Mouse (Mus musculus): ENCODE measurements around the gene Tatdn2. TPM values are rescaled to one million over a fixed set of nuclear protein-coding genes. Genes with fewer than 3 reads are reported as not detected.

The Tatdn2 gene
- 1.1 and 1.6 TPM in 2 replicates for polyA plus RNA-seq (2015; fragmentation: Nextera tagmentation; extraction: Ambion mirVana)

- peak within 1 kb of the TSS; percentile 70 for H3K27ac ChIP-seq (ENCODE audit: low read length)
- H3K36me3 ChIP-seq (ENCODE audit: control insufficient read depth, insufficient read depth), result peaks cover 3% of the 10 kb centered on the region; the same call in 1 of the 2 replicates
- H3K4me3 ChIP-seq (replicated peaks; ENCODE audit: low read length), result peak within 1 kb of the TSS; percentile 88
- H3K4me2 ChIP-seq (ENCODE audit: low read length), result peak within 1 kb of the TSS; percentile 96
- peak; percentile 100 for ATAC-seq
- H3K9me3 ChIP-seq (ENCODE audit: control insufficient read depth, low read length), result no peaks in the 10 kb centered on the region
- peak within 1 kb of the TSS; percentile 82 for H3K9ac ChIP-seq (replicated peaks; ENCODE audit: low read depth, low read length)
- peaks cover 22% of the 10 kb centered on the region for H3K4me1 ChIP-seq (replicated peaks; ENCODE audit: control insufficient read depth, insufficient read depth, low read length)
- H3K27me3 ChIP-seq (replicated peaks; ENCODE audit: control insufficient read depth, insufficient read depth, low read length), result no peaks in the 10 kb centered on the region
- WGBS, result under 1% methylated on average over 54 of the region's 58 CpGs
Observed at GRCm38 (mm10) chr6:113696582-113697221, at the start of gene Tatdn2. Gene Tatdn2, plus strand, starts transcription at chr6:113697050.

GRCm38 (mm10) chr6:113649346-113650196 lies 47.3 kb upstream of the Tatdn2 start:
- no peak overlapping the region for H3K27ac ChIP-seq (ENCODE audit: low read length)
- H3K9me3 ChIP-seq (ENCODE audit: control insufficient read depth, low read length), result no peaks in the 10 kb centered on the region
- no peak overlapping the region for H3K9ac ChIP-seq (replicated peaks; ENCODE audit: low read depth, low read length)
- H3K4me1 ChIP-seq (replicated peaks; ENCODE audit: control insufficient read depth, insufficient read depth, low read length), result no peaks in the 10 kb centered on the region
- no peak for ATAC-seq
- H3K4me2 ChIP-seq (ENCODE audit: low read length), result no peak overlapping the region
- 81% methylated on average over 7 of the region's 7 CpGs for WGBS
- H3K4me3 ChIP-seq (replicated peaks; ENCODE audit: low read length), result no peak overlapping the region
- no peaks in the 10 kb centered on the region for H3K36me3 ChIP-seq (ENCODE audit: control insufficient read depth, insufficient read depth)
- H3K27me3 ChIP-seq (replicated peaks; ENCODE audit: control insufficient read depth, insufficient read depth, low read length), result no peaks in the 10 kb centered on the region

- H3K9ac ChIP-seq (replicated peaks; ENCODE audit: low read depth, low read length), result no peak overlapping the region
- no peaks in the 10 kb centered on the region for H3K36me3 ChIP-seq (ENCODE audit: control insufficient read depth, insufficient read depth)
- H3K4me1 ChIP-seq (replicated peaks; ENCODE audit: control insufficient read depth, insufficient read depth, low read length), result no peaks in the 10 kb centered on the region
- no peak for ATAC-seq
- no peak overlapping the region for H3K27ac ChIP-seq (ENCODE audit: low read length)
- no peaks in the 10 kb centered on the region for H3K9me3 ChIP-seq (ENCODE audit: control insufficient read depth, low read length)
- H3K4me3 ChIP-seq (replicated peaks; ENCODE audit: low read length), result no peak overlapping the region
- H3K4me2 ChIP-seq (ENCODE audit: low read length), result no peak overlapping the region
- WGBS, result 72% methylated on average over 4 of the region's 4 CpGs
- no peaks in the 10 kb centered on the region for H3K27me3 ChIP-seq (replicated peaks; ENCODE audit: control insufficient read depth, insufficient read depth, low read length)
Observed at GRCm38 (mm10) chr6:113650197-113650640, 46.6 kb upstream of the Tatdn2 start.

- H3K27ac ChIP-seq (ENCODE audit: low read length), result no peak overlapping the region
- no peak overlapping the region for H3K4me3 ChIP-seq (replicated peaks; ENCODE audit: low read length)
- no peak overlapping the region for H3K4me2 ChIP-seq (ENCODE audit: low read length)
- H3K36me3 ChIP-seq (ENCODE audit: control insufficient read depth, insufficient read depth), result no peaks in the 10 kb centered on the region
- H3K4me1 ChIP-seq (replicated peaks; ENCODE audit: control insufficient read depth, insufficient read depth, low read length), result no peaks in the 10 kb centered on the region
- H3K9ac ChIP-seq (replicated peaks; ENCODE audit: low read depth, low read length), result no peak overlapping the region
- ATAC-seq, result no peak
- no peaks in the 10 kb centered on the region for H3K27me3 ChIP-seq (replicated peaks; ENCODE audit: control insufficient read depth, insufficient read depth, low read length)
- H3K9me3 ChIP-seq (ENCODE audit: control insufficient read depth, low read length), result no peaks in the 10 kb centered on the region
- 74% methylated on average over 3 of the region's 3 CpGs for WGBS
Observed at GRCm38 (mm10) chr6:113651626-113652025, 45.2 kb upstream of the Tatdn2 start.

GRCm38 (mm10) chr6:113653551-113653950 lies 43.3 kb upstream of the Tatdn2 start:
- no peaks in the 10 kb centered on the region for H3K27me3 ChIP-seq (replicated peaks; ENCODE audit: control insufficient read depth, insufficient read depth, low read length)
- H3K4me3 ChIP-seq (replicated peaks; ENCODE audit: low read length), result no peak overlapping the region
- no peaks in the 10 kb centered on the region for H3K36me3 ChIP-seq (ENCODE audit: control insufficient read depth, insufficient read depth)
- WGBS, result 93% methylated on average over 7 of the region's 7 CpGs
- no peak for ATAC-seq
- no peaks in the 10 kb centered on the region for H3K4me1 ChIP-seq (replicated peaks; ENCODE audit: control insufficient read depth, insufficient read depth, low read length)
- H3K9ac ChIP-seq (replicated peaks; ENCODE audit: low read depth, low read length), result no peak overlapping the region
- H3K4me2 ChIP-seq (ENCODE audit: low read length), result no peak overlapping the region
- H3K27ac ChIP-seq (ENCODE audit: low read length), result no peak overlapping the region
- no peaks in the 10 kb centered on the region for H3K9me3 ChIP-seq (ENCODE audit: control insufficient read depth, low read length)

- H3K4me1 ChIP-seq (replicated peaks; ENCODE audit: control insufficient read depth, insufficient read depth, low read length), result no peaks in the 10 kb centered on the region
- 85% methylated on average over 8 of the region's 8 CpGs for WGBS
Observed at GRCm38 (mm10) chr6:113654102-113654501, 42.7 kb upstream of the Tatdn2 start.

GRCm38 (mm10) chr6:113654753-113655397 lies 42.0 kb upstream of the Tatdn2 start:
- Histone ChIP-seq H3K4me1 (replicated peaks; ENCODE audit: control insufficient read depth, insufficient read depth, low read length) (no peaks in the 10 kb centered on the region), H3K27ac (ENCODE audit: low read length) (no peak overlapping the region), H3K27me3 (replicated peaks; ENCODE audit: control insufficient read depth, insufficient read depth, low read length) (no peaks in the 10 kb centered on the region), H3K4me2 (ENCODE audit: low read length) (no peak overlapping the region), H3K4me3 (replicated peaks; ENCODE audit: low read length) (no peak overlapping the region), H3K36me3 (ENCODE audit: control insufficient read depth, insufficient read depth) (no peaks in the 10 kb centered on the region), H3K9me3 (ENCODE audit: control insufficient read depth, low read length) (no peaks in the 10 kb centered on the region), H3K9ac (replicated peaks; ENCODE audit: low read depth, low read length) (no peak overlapping the region)
- ATAC-seq, result no peak
- WGBS, result 84% methylated on average over 16 of the region's 16 CpGs

More at GRCm38 (mm10) chr6:113654102-113654501, 42.7 kb upstream of the Tatdn2 start:
- Histone ChIP-seq H3K4me3 (replicated peaks; ENCODE audit: low read length) (no peak overlapping the region), H3K27ac (ENCODE audit: low read length) (no peak overlapping the region), H3K9ac (replicated peaks; ENCODE audit: low read depth, low read length) (no peak overlapping the region), H3K36me3 (ENCODE audit: control insufficient read depth, insufficient read depth) (no peaks in the 10 kb centered on the region), H3K9me3 (ENCODE audit: control insufficient read depth, low read length) (no peaks in the 10 kb centered on the region), H3K27me3 (replicated peaks; ENCODE audit: control insufficient read depth, insufficient read depth, low read length) (no peaks in the 10 kb centered on the region), H3K4me2 (ENCODE audit: low read length) (no peak overlapping the region)
- no peak for ATAC-seq

GRCm38 (mm10) chr6:113655475-113655874 lies 41.4 kb upstream of the Tatdn2 start:
- H3K27ac ChIP-seq (ENCODE audit: low read length), result no peak overlapping the region
- H3K36me3 ChIP-seq (ENCODE audit: control insufficient read depth, insufficient read depth), result no peaks in the 10 kb centered on the region
- ATAC-seq, result no peak
- H3K9ac ChIP-seq (replicated peaks; ENCODE audit: low read depth, low read length), result no peak overlapping the region
- no peak overlapping the region for H3K4me2 ChIP-seq (ENCODE audit: low read length)
- no peaks in the 10 kb centered on the region for H3K9me3 ChIP-seq (ENCODE audit: control insufficient read depth, low read length)
- no peaks in the 10 kb centered on the region for H3K27me3 ChIP-seq (replicated peaks; ENCODE audit: control insufficient read depth, insufficient read depth, low read length)
- H3K4me3 ChIP-seq (replicated peaks; ENCODE audit: low read length), result no peak overlapping the region
- no peaks in the 10 kb centered on the region for H3K4me1 ChIP-seq (replicated peaks; ENCODE audit: control insufficient read depth, insufficient read depth, low read length)
- WGBS, result 89% methylated on average over 3 of the region's 3 CpGs

GRCm38 (mm10) chr6:113656847-113657246 lies 40.0 kb upstream of the Tatdn2 start:
- H3K27me3 ChIP-seq (replicated peaks; ENCODE audit: control insufficient read depth, insufficient read depth, low read length), result no peaks in the 10 kb centered on the region
- no peaks in the 10 kb centered on the region for H3K36me3 ChIP-seq (ENCODE audit: control insufficient read depth, insufficient read depth)
- H3K4me3 ChIP-seq (replicated peaks; ENCODE audit: low read length), result no peak overlapping the region
- H3K4me2 ChIP-seq (ENCODE audit: low read length), result no peak overlapping the region
- no peak overlapping the region for H3K9ac ChIP-seq (replicated peaks; ENCODE audit: low read depth, low read length)
- no peaks in the 10 kb centered on the region for H3K9me3 ChIP-seq (ENCODE audit: control insufficient read depth, low read length)
- WGBS, result 85% methylated on average over 6 of the region's 6 CpGs
- H3K27ac ChIP-seq (ENCODE audit: low read length), result no peak overlapping the region
- no peak for ATAC-seq
- no peaks in the 10 kb centered on the region for H3K4me1 ChIP-seq (replicated peaks; ENCODE audit: control insufficient read depth, insufficient read depth, low read length)
